Mouse (Mus musculus): ENCODE results near the gene Hsdl1. TPM values are rescaled to one million over a fixed set of nuclear protein-coding genes. Genes with fewer than 3 reads are reported as not detected.

The Hsdl1 gene
- polyA plus RNA-seq, 1 experiment: 11.0 TPM

- Histone ChIP-seq H3K4me3 (ENCODE audit: insufficient read depth, poor library complexity, severe bottlenecking) (no peak overlapping the region), H3K36me3 (ENCODE audit: control insufficient read depth, insufficient read depth) (peaks cover 86% of the 10 kb centered on the region), H3K79me2 (ENCODE audit: control insufficient read depth, insufficient read depth) (no peaks in the 10 kb centered on the region), H3K79me3 (ENCODE audit: low read depth) (no peaks in the 10 kb centered on the region), H3ac (ENCODE audit: control insufficient read depth, insufficient read length, low read depth) (no peak overlapping the region), H3K27me3 (ENCODE audit: control insufficient read depth, insufficient read depth, insufficient read length) (no peaks in the 10 kb centered on the region)
- TF ChIP-seq CEBPB (IDR thresholded peaks at IDR 0.05; ENCODE audit: low read depth) (no peak), CTCF (IDR thresholded peaks at IDR 0.05; ENCODE audit: control insufficient read depth, insufficient read depth, insufficient read length) (no peak), FOSL1 (IDR thresholded peaks at IDR 0.05; ENCODE audit: insufficient read depth, low read length, poor library complexity, severe bottlenecking) (no peak), MYOG (IDR thresholded peaks at IDR 0.05; ENCODE audit: control insufficient read depth, extremely low read depth, insufficient read length) (no peak), USF1 (IDR thresholded peaks at IDR 0.05; ENCODE audit: low read depth) (no peak), MAX (IDR thresholded peaks at IDR 0.05) (no peak), MYOD1 (IDR thresholded peaks at IDR 0.05; ENCODE audit: control insufficient read depth, insufficient read length, low read depth) (no peak)
Observed at GRCm38 (mm10) chr8:119514940-119515339, 60.0 kb downstream of the Hsdl1 start.

GRCm38 (mm10) chr8:119513405-119513804 is 61.6 kb downstream of the Hsdl1 start:
- TF ChIP-seq FOSL1 (IDR thresholded peaks at IDR 0.05; ENCODE audit: insufficient read depth, low read length, poor library complexity, severe bottlenecking) (no peak), USF1 (IDR thresholded peaks at IDR 0.05; ENCODE audit: low read depth) (no peak), CEBPB (IDR thresholded peaks at IDR 0.05; ENCODE audit: low read depth) (no peak), MAX (IDR thresholded peaks at IDR 0.05) (no peak), MYOG (IDR thresholded peaks at IDR 0.05; ENCODE audit: control insufficient read depth, extremely low read depth, insufficient read length) (no peak), MYOD1 (IDR thresholded peaks at IDR 0.05; ENCODE audit: control insufficient read depth, insufficient read length, low read depth) (no peak), CTCF (IDR thresholded peaks at IDR 0.05; ENCODE audit: control insufficient read depth, insufficient read depth, insufficient read length) (no peak)
- Histone ChIP-seq H3K27me3 (ENCODE audit: control insufficient read depth, insufficient read depth, insufficient read length) (no peaks in the 10 kb centered on the region), H3K36me3 (ENCODE audit: control insufficient read depth, insufficient read depth) (peaks cover 82% of the 10 kb centered on the region), H3K79me3 (ENCODE audit: low read depth) (no peaks in the 10 kb centered on the region), H3K4me3 (ENCODE audit: insufficient read depth, poor library complexity, severe bottlenecking) (no peak overlapping the region), H3ac (ENCODE audit: control insufficient read depth, insufficient read length, low read depth) (no peak overlapping the region), H3K79me2 (ENCODE audit: control insufficient read depth, insufficient read depth) (no peaks in the 10 kb centered on the region)

Other genes starting within 250 kb of the Hsdl1 start
- gene Hsbp1, start 230.7 kb downstream of the Hsdl1 start, polyA plus RNA-seq (2012; fragmentation: generic; extraction: Trizol): 135 TPM
- gene Mlycd, start 180.3 kb downstream of the Hsdl1 start, polyA plus RNA-seq (2012; fragmentation: generic; extraction: Trizol): 7.5 TPM
- gene Osgin1, start 141.1 kb downstream of the Hsdl1 start, polyA plus RNA-seq (2012; fragmentation: generic; extraction: Trizol): 18.1 TPM
- gene Necab2, start 128.5 kb downstream of the Hsdl1 start, polyA plus RNA-seq (2012; fragmentation: generic; extraction: Trizol): not detected
- gene Slc38a8, start 73.5 kb downstream of the Hsdl1 start, polyA plus RNA-seq (2012; fragmentation: generic; extraction: Trizol): not detected
- gene Mbtps1, start 16.4 kb downstream of the Hsdl1 start, polyA plus RNA-seq (2012; fragmentation: generic; extraction: Trizol): 72.7 TPM
- 0.01 TPM for gene Dnaaf1, start 52 bp upstream of the Hsdl1 start, polyA plus RNA-seq (2012; fragmentation: generic; extraction: Trizol)
- 8.1 TPM for gene Taf1c, start 30.0 kb upstream of the Hsdl1 start, polyA plus RNA-seq (2012; fragmentation: generic; extraction: Trizol)
- gene Adad2, start 37.6 kb upstream of the Hsdl1 start, polyA plus RNA-seq (2012; fragmentation: generic; extraction: Trizol): not detected
- gene Kcng4, start 60.5 kb upstream of the Hsdl1 start, polyA plus RNA-seq (2012; fragmentation: generic; extraction: Trizol): not detected
- gene Wfdc1, start 91.2 kb upstream of the Hsdl1 start, polyA plus RNA-seq (2012; fragmentation: generic; extraction: Trizol): not detected
- gene Atp2c2, start 124.8 kb upstream of the Hsdl1 start, polyA plus RNA-seq (2012; fragmentation: generic; extraction: Trizol): 0.02 TPM
- gene Tldc1, start 203.2 kb upstream of the Hsdl1 start, polyA plus RNA-seq (2012; fragmentation: generic; extraction: Trizol): 6.6 TPM